Mouse (Mus musculus): ENCODE measurements at regions not wholly inside any gene's neighbourhood (a gene's known extent, or its start where the extent isn't known, plus 50 kb on each side); places are given as distances from the start of the nearest gene placed in this dataset.

DNA sequence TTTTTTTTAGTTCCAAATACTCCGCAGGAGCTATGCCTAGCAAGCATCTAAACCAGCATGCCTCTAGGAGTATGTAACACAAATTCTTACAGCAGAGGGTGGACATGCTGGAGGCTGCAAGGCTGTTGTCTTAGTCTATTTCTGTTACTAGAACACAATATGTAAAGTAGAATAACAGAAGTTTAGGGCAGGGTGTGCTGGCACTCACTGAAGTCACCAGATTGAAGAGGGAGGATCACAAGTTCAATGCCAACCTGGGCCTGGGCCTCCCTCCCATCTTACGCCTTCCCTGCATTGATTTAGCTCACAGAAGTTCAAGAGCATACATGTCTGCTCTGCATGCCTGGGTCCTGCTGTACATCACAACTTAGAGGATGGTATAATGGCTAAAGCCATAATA lies 280.3 kb upstream of the Fam92a start:
- Histone ChIP-seq H3K4me1 (replicated peaks; ENCODE audit: control insufficient read depth, insufficient read depth, low read length) (no peaks in the 10 kb centered on the region), H3K4me3 (ENCODE audit: control insufficient read depth, insufficient read depth, low read length) (no peak overlapping the region), H3K27ac (ENCODE audit: control insufficient read depth, insufficient read depth, low read length) (no peak overlapping the region), H3K36me3 (ENCODE audit: control insufficient read depth, insufficient read depth, low read length) (no peaks in the 10 kb centered on the region), H3K27me3 (ENCODE audit: control insufficient read depth, insufficient read depth, low read length) (no peaks in the 10 kb centered on the region)
- no peak for DNase-seq
- TF ChIP-seq POLR2A (IDR thresholded peaks at IDR 0.05; ENCODE audit: control insufficient read depth, extremely low read depth, insufficient read depth, low read length, poor library complexity) (no peak), CTCF (IDR thresholded peaks at IDR 0.05; ENCODE audit: borderline replicate concordance, control insufficient read depth, extremely low read depth, insufficient read depth, low read length, poor library complexity) (no peak)
- 87% methylated on average over 2 of the region's 2 CpGs for WGBS

DNA sequence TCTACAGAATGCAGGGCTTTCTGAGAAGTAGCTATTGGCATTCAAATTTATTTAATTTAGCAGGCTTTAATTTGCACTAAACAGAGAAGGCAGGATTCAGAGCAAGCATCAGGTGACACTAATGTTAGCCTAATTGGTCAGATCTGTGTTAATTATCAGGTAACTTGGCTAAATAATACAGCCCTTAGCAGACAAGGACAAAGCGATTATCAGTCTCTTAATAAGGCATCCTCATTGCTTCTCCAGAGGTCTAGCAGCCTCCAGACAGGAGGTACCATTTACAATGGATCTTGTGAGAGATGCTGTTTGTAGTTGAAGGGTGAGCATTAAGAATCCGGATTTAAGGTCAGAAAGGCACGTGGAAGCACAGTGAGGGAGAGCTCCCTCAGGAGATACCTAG lies 253.7 kb upstream of the Fam92a start:
- Histone ChIP-seq H3K4me3 (ENCODE audit: control insufficient read depth, insufficient read depth, low read length) (no peak overlapping the region), H3K36me3 (ENCODE audit: control insufficient read depth, insufficient read depth, low read length) (no peaks in the 10 kb centered on the region), H3K27ac (ENCODE audit: control insufficient read depth, insufficient read depth, low read length) (no peak overlapping the region), H3K4me1 (replicated peaks; ENCODE audit: control insufficient read depth, insufficient read depth, low read length) (no peaks in the 10 kb centered on the region; the same call in 1 of the 2 replicates), H3K27me3 (ENCODE audit: control insufficient read depth, insufficient read depth, low read length) (no peaks in the 10 kb centered on the region)
- DNase-seq = no peak
- TF ChIP-seq CTCF (IDR thresholded peaks at IDR 0.05; ENCODE audit: borderline replicate concordance, control insufficient read depth, extremely low read depth, insufficient read depth, low read length, poor library complexity) = no peak
- no peak for TF ChIP-seq POLR2A (IDR thresholded peaks at IDR 0.05; ENCODE audit: control insufficient read depth, extremely low read depth, insufficient read depth, low read length, poor library complexity)
- WGBS = 79% methylated on average over 3 of the region's 3 CpGs

DNA sequence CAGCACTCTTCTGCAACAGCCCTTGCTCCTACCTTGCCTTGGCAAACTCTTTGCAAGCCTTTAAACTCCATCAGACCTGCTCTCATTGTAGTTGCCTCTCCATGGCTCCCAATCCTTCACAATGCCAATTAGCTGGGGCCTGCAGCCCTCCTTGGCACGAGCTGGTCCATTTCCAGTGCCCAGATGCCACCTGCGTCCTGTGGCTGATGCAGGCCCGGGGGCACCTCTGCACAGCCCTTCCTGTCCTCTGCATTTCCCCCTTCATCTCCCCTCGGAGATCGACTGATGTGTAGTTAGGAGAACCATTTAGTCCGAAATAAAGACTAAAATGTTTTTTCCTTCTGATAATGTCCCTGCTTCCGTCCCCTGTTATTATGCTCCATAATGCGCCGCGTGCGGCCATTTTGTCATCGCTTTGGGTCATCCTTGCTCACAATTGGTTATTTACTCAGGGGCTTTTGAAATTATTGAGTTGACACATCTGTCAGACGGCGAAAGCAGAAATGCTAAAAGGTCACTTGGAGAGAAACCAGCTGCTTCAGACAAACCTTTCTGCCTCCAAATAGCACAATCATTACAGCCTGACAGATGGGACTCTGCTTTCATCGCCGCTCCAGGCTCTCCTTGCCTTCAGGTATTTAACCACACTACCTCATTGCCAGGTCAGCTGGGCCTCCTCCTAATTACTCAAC lies 250.0 kb upstream of the Fam92a start:
- DNase-seq = no peak
- Histone ChIP-seq H3K4me3 (ENCODE audit: control insufficient read depth, insufficient read depth, low read length) (no peak overlapping the region), H3K4me1 (replicated peaks; ENCODE audit: control insufficient read depth, insufficient read depth, low read length) (no peaks in the 10 kb centered on the region; the same call in 1 of the 2 replicates), H3K27ac (ENCODE audit: control insufficient read depth, insufficient read depth, low read length) (no peak overlapping the region), H3K36me3 (ENCODE audit: control insufficient read depth, insufficient read depth, low read length) (no peaks in the 10 kb centered on the region), H3K27me3 (ENCODE audit: control insufficient read depth, insufficient read depth, low read length) (no peaks in the 10 kb centered on the region)
- TF ChIP-seq CTCF (IDR thresholded peaks at IDR 0.05; ENCODE audit: borderline replicate concordance, control insufficient read depth, extremely low read depth, insufficient read depth, low read length, poor library complexity) = no peak
- TF ChIP-seq POLR2A (IDR thresholded peaks at IDR 0.05; ENCODE audit: control insufficient read depth, extremely low read depth, insufficient read depth, low read length, poor library complexity) = no peak
- 89% methylated on average over 16 of the region's 16 CpGs for WGBS

DNA sequence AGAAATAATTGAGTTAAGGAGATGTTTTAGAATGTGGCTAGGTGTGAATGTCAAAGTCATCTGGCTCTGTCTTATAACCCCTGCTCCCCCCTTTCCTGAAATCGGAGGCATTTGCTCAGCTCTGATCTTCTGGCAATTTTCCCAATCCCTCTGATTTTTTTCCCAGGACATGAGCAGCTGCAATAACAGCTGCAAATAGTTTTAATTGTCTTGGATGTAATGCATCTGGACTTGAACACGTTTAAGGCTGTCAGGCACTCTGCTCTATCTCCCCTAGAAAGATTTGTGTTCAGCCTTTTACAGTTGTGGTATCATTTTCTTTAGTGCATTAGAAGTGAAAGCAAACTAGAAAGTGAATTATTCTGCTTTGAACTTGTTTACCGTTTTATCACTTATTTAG lies 246.3 kb upstream of the Fam92a start:
- H3K4me3 ChIP-seq (ENCODE audit: control insufficient read depth, insufficient read depth, low read length) = no peak overlapping the region
- WGBS = 72% methylated on average over 3 of the region's 3 CpGs
- H3K4me1 ChIP-seq (replicated peaks; ENCODE audit: control insufficient read depth, insufficient read depth, low read length) = no peaks in the 10 kb centered on the region; the same call in 1 of the 2 replicates
- DNase-seq = no peak
- TF ChIP-seq CTCF (IDR thresholded peaks at IDR 0.05; ENCODE audit: borderline replicate concordance, control insufficient read depth, extremely low read depth, insufficient read depth, low read length, poor library complexity) = no peak
- no peak for TF ChIP-seq POLR2A (IDR thresholded peaks at IDR 0.05; ENCODE audit: control insufficient read depth, extremely low read depth, insufficient read depth, low read length, poor library complexity)
- H3K27me3 ChIP-seq (ENCODE audit: control insufficient read depth, insufficient read depth, low read length) = no peaks in the 10 kb centered on the region
- H3K27ac ChIP-seq (ENCODE audit: control insufficient read depth, insufficient read depth, low read length) = no peak overlapping the region
- H3K36me3 ChIP-seq (ENCODE audit: control insufficient read depth, insufficient read depth, low read length) = no peaks in the 10 kb centered on the region

DNA sequence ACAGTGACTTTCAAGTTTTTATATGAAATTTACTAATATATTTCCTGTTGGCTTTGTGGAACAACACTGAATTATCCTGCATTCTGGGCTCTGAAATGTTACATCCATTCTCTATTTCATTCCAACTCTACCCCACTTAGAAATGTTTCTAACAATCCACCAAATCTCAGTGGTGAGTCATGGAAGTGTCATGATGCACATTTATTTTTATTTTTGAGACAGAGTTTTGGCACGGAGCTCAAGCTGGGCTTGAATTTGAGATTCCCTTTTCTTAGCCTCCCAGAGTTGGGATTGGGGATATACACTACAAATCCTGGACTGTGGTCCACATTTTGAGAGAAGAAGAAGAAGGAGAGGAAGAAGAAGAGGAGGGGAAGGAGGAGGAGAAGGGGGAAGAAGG lies 223.5 kb upstream of the Fam92a start:
- DNase-seq = no peak
- H3K4me1 ChIP-seq (replicated peaks; ENCODE audit: control insufficient read depth, insufficient read depth, low read length) = no peaks in the 10 kb centered on the region
- H3K36me3 ChIP-seq (ENCODE audit: control insufficient read depth, insufficient read depth, low read length) = no peaks in the 10 kb centered on the region
- H3K27ac ChIP-seq (ENCODE audit: control insufficient read depth, insufficient read depth, low read length) = no peak overlapping the region
- H3K27me3 ChIP-seq (ENCODE audit: control insufficient read depth, insufficient read depth, low read length) = no peaks in the 10 kb centered on the region
- 91% methylated on average over 1 of the region's 1 CpGs for WGBS
- TF ChIP-seq POLR2A (IDR thresholded peaks at IDR 0.05; ENCODE audit: control insufficient read depth, extremely low read depth, insufficient read depth, low read length, poor library complexity) (no peak), CTCF (IDR thresholded peaks at IDR 0.05; ENCODE audit: borderline replicate concordance, control insufficient read depth, extremely low read depth, insufficient read depth, low read length, poor library complexity) (no peak)
- no peak overlapping the region for H3K4me3 ChIP-seq (ENCODE audit: control insufficient read depth, insufficient read depth, low read length)

DNA sequence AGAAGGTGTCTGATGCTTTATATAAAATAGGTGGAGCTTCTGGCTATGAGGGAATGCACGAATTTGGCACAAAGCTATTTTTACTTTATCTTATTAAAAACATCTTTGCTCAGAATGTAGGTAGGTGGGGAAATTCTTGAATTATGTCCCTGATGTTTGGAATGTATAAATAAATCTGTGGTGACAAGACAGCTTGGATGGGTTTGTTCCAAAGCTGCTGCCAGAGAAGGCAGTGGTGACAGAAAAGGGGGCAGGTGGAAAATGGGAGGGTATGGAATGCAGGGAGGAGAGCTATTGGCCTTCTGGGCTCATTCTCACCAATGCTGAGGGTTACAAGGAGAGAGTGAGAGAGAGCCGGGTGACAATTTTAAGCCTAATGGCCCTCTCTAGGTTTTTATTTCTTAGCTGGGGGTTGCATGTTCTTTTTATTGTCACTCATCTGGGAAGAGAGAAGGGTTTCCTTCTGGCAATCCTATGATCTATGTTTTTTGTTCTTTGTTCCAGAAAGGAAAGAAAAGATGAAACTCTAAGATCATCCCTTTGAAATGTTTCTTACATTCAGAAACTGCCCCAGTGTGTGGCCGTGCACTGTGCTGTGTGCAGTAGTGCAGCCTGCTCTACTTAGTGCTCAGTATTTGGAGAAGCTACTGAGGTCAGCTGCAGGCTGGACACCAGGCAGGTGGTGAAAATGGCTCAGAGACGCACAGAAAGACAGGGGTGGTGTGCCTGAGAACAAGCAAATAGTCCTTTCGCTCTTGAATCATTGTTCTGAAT lies 205.2 kb upstream of the Fam92a start:
- Histone ChIP-seq H3K27ac (ENCODE audit: control insufficient read depth, insufficient read depth, low read length) (no peak overlapping the region), H3K36me3 (ENCODE audit: control insufficient read depth, insufficient read depth, low read length) (no peaks in the 10 kb centered on the region), H3K27me3 (ENCODE audit: control insufficient read depth, insufficient read depth, low read length) (no peaks in the 10 kb centered on the region), H3K4me1 (replicated peaks; ENCODE audit: control insufficient read depth, insufficient read depth, low read length) (no peaks in the 10 kb centered on the region), H3K4me3 (ENCODE audit: control insufficient read depth, insufficient read depth, low read length) (no peak overlapping the region)
- no peak for DNase-seq
- no peak for TF ChIP-seq CTCF (IDR thresholded peaks at IDR 0.05; ENCODE audit: borderline replicate concordance, control insufficient read depth, extremely low read depth, insufficient read depth, low read length, poor library complexity)
- 92% methylated on average over 5 of the region's 5 CpGs for WGBS
